Mouse (Mus musculus): Measurements from ENCODE around the gene Zmym2. TPM values are rescaled to one million over a fixed set of nuclear protein-coding genes. Genes with fewer than 3 reads are reported as not detected.

Zmym2 gene
- polyA plus RNA-seq, 1 experiment: 16.6 TPM

DNA sequence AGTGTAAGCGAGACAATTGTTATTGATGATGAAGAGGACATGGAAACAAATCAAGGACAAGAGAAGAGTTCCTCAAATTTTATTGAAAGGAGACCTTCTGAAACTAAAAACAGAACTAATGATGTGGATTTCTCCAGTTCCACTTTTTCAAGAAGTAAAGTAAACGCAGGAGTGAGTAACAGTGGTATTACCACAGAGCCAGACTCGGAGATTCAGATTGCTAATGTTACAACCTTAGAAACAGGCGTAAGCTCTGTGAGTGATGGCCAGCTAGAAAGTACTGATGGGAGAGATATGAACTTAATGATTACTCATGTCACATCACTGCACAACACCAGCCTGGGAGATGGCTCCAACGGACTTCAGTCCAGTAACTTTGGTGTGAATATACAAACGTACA is 16.6 kb downstream of the Zmym2 start:
- DNase-seq: no peak
- no peak overlapping the region for H3K27ac ChIP-seq (ENCODE audit: control insufficient read depth, insufficient read depth, low read length)
- H3K36me3 ChIP-seq (ENCODE audit: control insufficient read depth, insufficient read depth, low read length): peaks cover 15% of the 10 kb centered on the region
- H3K4me1 ChIP-seq (replicated peaks; ENCODE audit: control insufficient read depth, insufficient read depth, low read length): no peaks in the 10 kb centered on the region; the same call in 1 of the 2 replicates
- WGBS: 93% methylated on average over 6 of the region's 6 CpGs
- no peak overlapping the region for H3K4me3 ChIP-seq (ENCODE audit: control insufficient read depth, insufficient read depth, low read length)
- no peaks in the 10 kb centered on the region for H3K27me3 ChIP-seq (ENCODE audit: control insufficient read depth, insufficient read depth, low read length)
- TF ChIP-seq CTCF (IDR thresholded peaks at IDR 0.05; ENCODE audit: borderline replicate concordance, control insufficient read depth, extremely low read depth, insufficient read depth, low read length, poor library complexity) (no peak), POLR2A (IDR thresholded peaks at IDR 0.05; ENCODE audit: control insufficient read depth, extremely low read depth, insufficient read depth, low read length, poor library complexity) (no peak)

- Histone ChIP-seq H3K4me1 (replicated peaks; ENCODE audit: control insufficient read depth, insufficient read depth, low read length) (no peaks in the 10 kb centered on the region; the same call in 1 of the 2 replicates), H3K27ac (ENCODE audit: control insufficient read depth, insufficient read depth, low read length) (no peak overlapping the region), H3K4me3 (ENCODE audit: control insufficient read depth, insufficient read depth, low read length) (no peak overlapping the region), H3K36me3 (ENCODE audit: control insufficient read depth, insufficient read depth, low read length) (peaks cover 15% of the 10 kb centered on the region), H3K27me3 (ENCODE audit: control insufficient read depth, insufficient read depth, low read length) (no peaks in the 10 kb centered on the region)
- no peak for TF ChIP-seq POLR2A (IDR thresholded peaks at IDR 0.05; ENCODE audit: control insufficient read depth, extremely low read depth, insufficient read depth, low read length, poor library complexity)
- no peak for TF ChIP-seq CTCF (IDR thresholded peaks at IDR 0.05; ENCODE audit: borderline replicate concordance, control insufficient read depth, extremely low read depth, insufficient read depth, low read length, poor library complexity)
- 96% methylated on average over 1 of the region's 1 CpGs for WGBS
- no peak for DNase-seq
These were observed 19.2 kb downstream of the Zmym2 start for GRCm38 (mm10) chr14:56905696-56906095.

GRCm38 (mm10) chr14:56918532-56918931 is 32.1 kb downstream of the Zmym2 start:
- Histone ChIP-seq H3K4me3 (ENCODE audit: control insufficient read depth, insufficient read depth, low read length) (no peak overlapping the region), H3K36me3 (ENCODE audit: control insufficient read depth, insufficient read depth, low read length) (peaks cover 22% of the 10 kb centered on the region), H3K4me1 (replicated peaks; ENCODE audit: control insufficient read depth, insufficient read depth, low read length) (no peaks in the 10 kb centered on the region), H3K27ac (ENCODE audit: control insufficient read depth, insufficient read depth, low read length) (no peak overlapping the region), H3K27me3 (ENCODE audit: control insufficient read depth, insufficient read depth, low read length) (no peaks in the 10 kb centered on the region)
- DNase-seq: no peak
- TF ChIP-seq CTCF (IDR thresholded peaks at IDR 0.05; ENCODE audit: borderline replicate concordance, control insufficient read depth, extremely low read depth, insufficient read depth, low read length, poor library complexity) (no peak), POLR2A (IDR thresholded peaks at IDR 0.05; ENCODE audit: control insufficient read depth, extremely low read depth, insufficient read depth, low read length, poor library complexity) (no peak)
- WGBS: 55% methylated on average over 3 of the region's 3 CpGs

GRCm38 (mm10) chr14:56935481-56935880 is 49.0 kb downstream of the Zmym2 start:
- H3K27me3 ChIP-seq (ENCODE audit: control insufficient read depth, insufficient read depth, low read length): no peaks in the 10 kb centered on the region
- peaks cover 56% of the 10 kb centered on the region for H3K36me3 ChIP-seq (ENCODE audit: control insufficient read depth, insufficient read depth, low read length)
- TF ChIP-seq CTCF (IDR thresholded peaks at IDR 0.05; ENCODE audit: borderline replicate concordance, control insufficient read depth, extremely low read depth, insufficient read depth, low read length, poor library complexity) (no peak), POLR2A (IDR thresholded peaks at IDR 0.05; ENCODE audit: control insufficient read depth, extremely low read depth, insufficient read depth, low read length, poor library complexity) (no peak)
- H3K4me3 ChIP-seq (ENCODE audit: control insufficient read depth, insufficient read depth, low read length): no peak overlapping the region
- H3K27ac ChIP-seq (ENCODE audit: control insufficient read depth, insufficient read depth, low read length): no peak overlapping the region
- no peaks in the 10 kb centered on the region for H3K4me1 ChIP-seq (replicated peaks; ENCODE audit: control insufficient read depth, insufficient read depth, low read length)
- DNase-seq: no peak
- WGBS: 97% methylated on average over 6 of the region's 6 CpGs

GRCm38 (mm10) chr14:56939903-56940302 is 53.5 kb downstream of the Zmym2 start:
- Histone ChIP-seq H3K27me3 (ENCODE audit: control insufficient read depth, insufficient read depth, low read length) (no peaks in the 10 kb centered on the region), H3K4me1 (replicated peaks; ENCODE audit: control insufficient read depth, insufficient read depth, low read length) (no peaks in the 10 kb centered on the region), H3K4me3 (ENCODE audit: control insufficient read depth, insufficient read depth, low read length) (no peak overlapping the region), H3K36me3 (ENCODE audit: control insufficient read depth, insufficient read depth, low read length) (peaks cover 61% of the 10 kb centered on the region), H3K27ac (ENCODE audit: control insufficient read depth, insufficient read depth, low read length) (no peak overlapping the region)
- WGBS: 100% methylated on average over 1 of the region's 1 CpGs
- DNase-seq: no peak
- TF ChIP-seq POLR2A (IDR thresholded peaks at IDR 0.05; ENCODE audit: control insufficient read depth, extremely low read depth, insufficient read depth, low read length, poor library complexity): no peak
- TF ChIP-seq CTCF (IDR thresholded peaks at IDR 0.05; ENCODE audit: borderline replicate concordance, control insufficient read depth, extremely low read depth, insufficient read depth, low read length, poor library complexity): no peak

- Histone ChIP-seq H3K36me3 (ENCODE audit: control insufficient read depth, insufficient read depth, low read length) (peaks cover 59% of the 10 kb centered on the region), H3K4me1 (replicated peaks; ENCODE audit: control insufficient read depth, insufficient read depth, low read length) (no peaks in the 10 kb centered on the region), H3K27ac (ENCODE audit: control insufficient read depth, insufficient read depth, low read length) (no peak overlapping the region), H3K27me3 (ENCODE audit: control insufficient read depth, insufficient read depth, low read length) (no peaks in the 10 kb centered on the region), H3K4me3 (ENCODE audit: control insufficient read depth, insufficient read depth, low read length) (no peak overlapping the region)
- no peak for TF ChIP-seq POLR2A (IDR thresholded peaks at IDR 0.05; ENCODE audit: control insufficient read depth, extremely low read depth, insufficient read depth, low read length, poor library complexity)
- TF ChIP-seq CTCF (IDR thresholded peaks at IDR 0.05; ENCODE audit: borderline replicate concordance, control insufficient read depth, extremely low read depth, insufficient read depth, low read length, poor library complexity): no peak
- 98% methylated on average over 4 of the region's 4 CpGs for WGBS
- no peak for DNase-seq
These were observed 66.5 kb downstream of the Zmym2 start for GRCm38 (mm10) chr14:56952928-56953327.

- no peak for TF ChIP-seq POLR2A (IDR thresholded peaks at IDR 0.05; ENCODE audit: control insufficient read depth, extremely low read depth, insufficient read depth, low read length, poor library complexity)
- TF ChIP-seq CTCF (IDR thresholded peaks at IDR 0.05; ENCODE audit: borderline replicate concordance, control insufficient read depth, extremely low read depth, insufficient read depth, low read length, poor library complexity): no peak
- Histone ChIP-seq H3K4me3 (ENCODE audit: control insufficient read depth, insufficient read depth, low read length) (no peak overlapping the region), H3K36me3 (ENCODE audit: control insufficient read depth, insufficient read depth, low read length) (peaks cover 57% of the 10 kb centered on the region), H3K27me3 (ENCODE audit: control insufficient read depth, insufficient read depth, low read length) (no peaks in the 10 kb centered on the region), H3K27ac (ENCODE audit: control insufficient read depth, insufficient read depth, low read length) (no peak overlapping the region), H3K4me1 (replicated peaks; ENCODE audit: control insufficient read depth, insufficient read depth, low read length) (no peaks in the 10 kb centered on the region)
- no peak for DNase-seq
These were observed 67.9 kb downstream of the Zmym2 start for GRCm38 (mm10) chr14:56954393-56954792.

All from thymus, adult 2 months (tissue).